ENCODE assay signal across 9 mouse cellular contexts in genomic region chr9:66004380-66004779, GRCm38 (mm10). TPM values are rescaled to one million over a fixed set of nuclear protein-coding genes. Genes with fewer than 3 reads are reported as not detected.
A peak's percentile ranks its signal among the peaks of the same experiment; 100 is the strongest.
DNase-seq lines count a peak whose midpoint lies in the region; ATAC-seq lines count a peak whose summit lies in the region.
"Had no signal": no experiment of that assay in that cellular context is flagged by ENCODE, and none has a peak within 500 bp of the region (broad histone marks: within the 10 kb centered on the region; RNA-seq: fewer than 3 reads in every experiment).

No protein-coding gene starts in this region.

- H3K9me3 ChIP-seq in forebrain, embryonic 10.5 days, result no peaks in the 10 kb centered on the region
- H3K9me3 ChIP-seq in forebrain, embryonic 13.5 days (replicated peaks), result no peaks in the 10 kb centered on the region
- H3K9me3 ChIP-seq: liver, embryonic 13.5 days had no signal

- no peaks in the 10 kb centered on the region for H3K4me1 ChIP-seq in forebrain, embryonic 10.5 days
- H3K4me1 ChIP-seq in forebrain, embryonic 13.5 days, result peaks cover 8% of the 10 kb centered on the region; the same call in 1 of the 2 replicates

- no peak overlapping the region for H3K4me3 ChIP-seq in forebrain, embryonic 10.5 days
- H3K4me3 ChIP-seq in forebrain, embryonic 13.5 days, result no peak overlapping the region
- H3K4me3 ChIP-seq: liver, embryonic 13.5 days had no signal

- WGBS in forebrain, embryonic 10.5 days, result 48% methylated on average over 4 of the region's 4 CpGs
- 39% methylated on average over 4 of the region's 4 CpGs for WGBS in forebrain, embryonic 13.5 days

- ATAC-seq in forebrain, embryonic 13.5 days, result no peak
- ATAC-seq in granulocyte monocyte progenitor cell, adult 5-6 weeks (replicated peaks; ENCODE audit: poor library complexity, severe bottlenecking), result peak; percentile 65

- peaks cover 37% of the 10 kb centered on the region for H3K36me3 ChIP-seq in forebrain, embryonic 10.5 days (replicated peaks)
- H3K36me3 ChIP-seq in forebrain, embryonic 13.5 days (ENCODE audit: poor library complexity, severe bottlenecking), result peaks cover 17% of the 10 kb centered on the region

- DNase-seq in forebrain, embryonic 10.5 days (ENCODE audit: extremely low spot score, low spot score), result peak; percentile 20
- DNase-seq in MN1 (ENCODE audit: low spot score), result peak; percentile 51
- DNase-seq in cerebellum, postnatal 14 days, result peak; percentile 64 to 77
- peak; percentile 64 to 66 for DNase-seq in kidney, postnatal 36 days
- DNase-seq in lung, adult 18-20 months, result peak; percentile 3 to 14
- peak; percentile 23 to 47 for DNase-seq in right cerebral cortex, postnatal 36 days (ENCODE audit: low spot score in 2 of 2)
- DNase-seq: liver, embryonic 13.5 days had no signal

- H3K27ac ChIP-seq in forebrain, embryonic 10.5 days, result no peak overlapping the region
- H3K27ac ChIP-seq in forebrain, embryonic 13.5 days, result no peak overlapping the region
- H3K27ac ChIP-seq: liver, embryonic 13.5 days had no signal

- no peak overlapping the region for H3K4me2 ChIP-seq in forebrain, embryonic 13.5 days
- H3K4me2 ChIP-seq: liver, embryonic 13.5 days had no signal

- no peaks in the 10 kb centered on the region for H3K27me3 ChIP-seq in forebrain, embryonic 10.5 days (ENCODE audit: poor library complexity, severe bottlenecking)
- H3K27me3 ChIP-seq in forebrain, embryonic 13.5 days, result no peaks in the 10 kb centered on the region
- H3K27me3 ChIP-seq: liver, embryonic 13.5 days had no signal

- no peak overlapping the region for H3K9ac ChIP-seq in forebrain, embryonic 13.5 days
- H3K9ac ChIP-seq: liver, embryonic 13.5 days had no signal

RNA-seq across cellular contexts. Expression of gene Ppib, which starts 55.6 kb away (rescaled TPM):
- 445 and 454 TPM in 2 replicates for polyA plus RNA-seq in forebrain, embryonic 10.5 days (2016; fragmentation: Nextera tagmentation; extraction: Ambion mirVana)
- 357 and 381 TPM in 2 replicates for polyA plus RNA-seq in forebrain, embryonic 13.5 days (2015; fragmentation: Nextera tagmentation; extraction: Ambion mirVana)
- total RNA-seq in granulocyte monocyte progenitor cell, adult 5-6 weeks (2014; fragmentation: Nextera tagmentation), result 543 and 591 TPM in 2 replicates
- 786 and 789 TPM in 2 replicates for total RNA-seq in granulocyte monocyte progenitor cell, adult 5-6 weeks (2017)

Comparison
In these comparisons a context has a peak if more than half of its experiments do, and no peak if none do; other contexts are left out.
1. DNase-seq: peak in every context shown above with its lines; median percentile 70 in cerebellum, postnatal 14 days; 65 in kidney, postnatal 36 days; 51 in MN1; 35 in right cerebral cortex, postnatal 36 days; 20 in forebrain, embryonic 10.5 days; 8 in lung, adult 18-20 months.